Mouse (Mus musculus) frontal cortex, postnatal 25 days (tissue): Measurements from ENCODE around the gene Klrb1a.
A peak's percentile ranks its signal among the peaks of the same experiment; 100 is the strongest.

Experiments
- DNase-seq, 2 experiments: peaks; one replicate each; pipeline ENCODE4 v3.0.0; 2022; ENCODE audit warnings: low spot score in 2 of 2

Klrb1a gene

DNA sequence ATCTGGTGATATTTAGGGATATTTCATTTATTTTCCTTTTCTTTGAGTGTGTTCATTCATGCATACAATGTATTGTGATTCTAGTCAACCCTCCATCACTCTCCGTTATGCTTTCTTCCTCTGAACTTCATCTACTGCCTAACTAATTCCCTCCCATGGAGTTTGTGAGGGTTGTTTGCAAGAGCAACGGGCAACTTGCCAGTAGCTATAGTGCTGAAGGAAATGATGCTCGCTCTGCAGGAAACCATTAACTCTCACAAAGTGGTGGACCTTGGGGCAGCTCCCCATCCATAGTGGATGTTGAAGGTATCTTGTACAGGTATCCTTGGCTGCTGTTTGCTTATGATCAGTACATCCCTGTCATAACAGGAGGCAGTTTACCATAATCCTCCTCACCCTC lies 21.3 kb downstream of the Klrb1a start:
- DNase-seq: no peak

- no peak for DNase-seq
Measured at GRCm38 (mm10) chr6:128599555-128599954, 23.8 kb downstream of the Klrb1a start.

- no peak for DNase-seq
Measured at GRCm38 (mm10) chr6:128598256-128599047, 24.9 kb downstream of the Klrb1a start.

DNA sequence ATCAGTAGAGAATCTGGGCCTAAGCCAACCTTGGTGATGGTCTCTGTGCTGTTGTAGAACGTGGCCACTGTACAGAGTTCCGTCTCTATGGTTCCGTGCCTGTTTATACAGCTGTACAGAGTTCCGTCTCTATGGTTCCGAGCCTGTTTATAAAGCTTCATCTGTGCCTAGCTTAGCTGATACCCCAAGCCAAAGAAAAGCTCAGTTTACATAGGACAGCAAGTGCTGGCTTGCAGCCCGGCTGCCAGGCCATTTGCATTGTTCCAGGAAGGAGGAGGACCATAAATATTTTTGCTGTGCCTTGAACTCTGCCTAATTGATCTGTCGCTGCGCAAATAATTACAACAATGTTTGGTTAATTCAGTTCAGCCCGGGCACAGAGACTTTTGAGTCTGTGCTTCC lies 26.2 kb downstream of the Klrb1a start:
- peak; percentile 9 to 12 for DNase-seq

DNA sequence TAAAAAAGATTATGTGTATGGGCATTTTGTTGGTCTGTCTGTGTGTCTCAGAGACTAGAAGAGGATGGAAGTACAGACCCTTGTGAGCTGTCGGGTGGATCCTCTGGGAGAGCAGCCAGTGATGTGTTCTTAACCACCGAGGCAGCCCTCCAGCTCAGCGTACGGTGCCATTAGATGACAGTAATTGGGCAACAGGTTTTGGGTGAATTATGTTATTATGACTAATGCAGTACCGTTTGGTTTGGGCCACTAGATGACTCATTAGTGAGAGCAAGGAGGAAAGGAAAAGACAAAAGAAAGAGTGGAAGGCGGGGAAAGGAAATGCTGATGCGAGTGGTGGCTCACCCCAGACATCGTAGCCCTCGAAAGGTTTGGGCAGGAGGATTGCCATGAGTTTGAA lies 28.7 kb downstream of the Klrb1a start:
- DNase-seq: no peak

- no peak for DNase-seq
Measured at GRCm38 (mm10) chr6:128589426-128589825, 33.9 kb downstream of the Klrb1a start.

DNA sequence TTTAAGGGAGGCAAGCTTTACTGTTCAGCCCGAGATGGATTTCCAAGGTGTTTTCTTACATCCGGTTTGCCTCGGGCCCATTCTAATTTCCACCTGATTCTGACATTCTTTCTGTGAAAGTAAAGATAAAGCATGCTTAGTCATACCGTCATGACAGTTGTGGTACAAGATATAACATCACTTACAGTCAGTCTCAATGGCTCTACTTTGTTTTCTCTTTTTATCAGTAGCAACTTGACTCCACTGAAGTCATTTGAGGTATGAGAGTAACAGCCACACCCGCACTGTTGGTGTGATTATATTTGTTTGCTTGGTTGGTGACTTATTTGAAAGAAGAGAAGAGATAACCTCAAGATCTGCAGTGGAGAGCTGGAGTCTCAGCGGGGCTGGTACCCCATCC lies 35.7 kb downstream of the Klrb1a start:
- no peak for DNase-seq

GRCm38 (mm10) chr6:128585642-128586245 lies 37.6 kb downstream of the Klrb1a start:
- DNase-seq: no peak

GRCm38 (mm10) chr6:128584070-128584660 lies 39.2 kb downstream of the Klrb1a start:
- DNase-seq: no peak

- DNase-seq: no peak
Measured at GRCm38 (mm10) chr6:128581508-128581907, 41.8 kb downstream of the Klrb1a start, which contains the start of gene A2ml1. Gene A2ml1 (minus strand): TSS chr6:128581608.

DNA sequence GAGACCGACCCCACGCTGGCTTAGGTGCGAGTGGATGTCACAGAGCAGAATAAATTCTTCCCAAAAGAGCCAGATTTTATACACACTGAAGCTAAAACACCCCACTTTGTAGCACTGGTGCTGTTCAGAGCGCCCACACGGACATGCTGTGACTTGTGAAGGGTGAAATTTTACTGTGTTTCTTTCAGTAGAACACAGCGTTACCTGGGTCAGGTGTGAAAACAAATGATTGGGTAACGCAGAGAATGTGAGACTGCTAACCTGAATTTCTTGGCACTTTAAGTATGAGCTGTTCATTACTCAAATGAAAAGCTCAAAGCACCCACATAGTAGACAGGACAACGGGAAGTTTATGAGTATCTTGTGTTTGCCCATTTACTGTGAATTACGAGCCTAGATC lies 46.0 kb downstream of the Klrb1a start:
- DNase-seq: no peak

- DNase-seq: no peak
Measured at GRCm38 (mm10) chr6:128566589-128566988, 56.7 kb downstream of the Klrb1a start.
